In genomic region chrX:162759251-162760114, GRCm38 (mm10) we compare ENCODE assay signal across 8 mouse cellular contexts. TPM values are rescaled to one million over a fixed set of nuclear protein-coding genes. Genes with fewer than 3 reads are reported as not detected.
DNase-seq lines count a peak whose midpoint lies in the region; ATAC-seq and TF ChIP-seq lines count a peak whose summit lies in the region.

No protein-coding gene starts in this region.

- no peak for ATAC-seq in Patski
- ATAC-seq in forebrain, embryonic 11.5 days (replicated peaks; ENCODE audit: low FRiP score), result peak; percentile 10; the same call in 1 of the 2 replicates
- ATAC-seq in hindbrain, embryonic 13.5 days (ENCODE audit: low FRiP score), result peak; percentile 67; the same call in 1 of the 2 replicates

- POLR2A ChIA-PET in Patski (lab: Charles Lee), result interaction anchor here (0.9 to 1.9 kb wide), 2 partner anchors 9 to 12 kb away, joined by 3 to 5 read pairs; no protein-coding TSS in a partner anchor

- no peaks in the 10 kb centered on the region for H3K36me3 ChIP-seq in forebrain, embryonic 11.5 days (ENCODE audit: control insufficient read depth, insufficient read depth, low read length)
- no peaks in the 10 kb centered on the region for H3K36me3 ChIP-seq in hindbrain, embryonic 13.5 days

- no peaks in the 10 kb centered on the region for H3K9me3 ChIP-seq in forebrain, embryonic 11.5 days (ENCODE audit: control insufficient read depth, low read length)
- H3K9me3 ChIP-seq in hindbrain, embryonic 13.5 days, result no peaks in the 10 kb centered on the region

- peak overlapping the region; percentile 78 for H3K27ac ChIP-seq in forebrain, embryonic 11.5 days (ENCODE audit: low read depth, low read length)
- H3K27ac ChIP-seq in hindbrain, embryonic 13.5 days, result peak overlapping the region; percentile 92

- H3K4me3 ChIP-seq in forebrain, embryonic 11.5 days (ENCODE audit: low read depth, low read length), result peak overlapping the region; percentile 49
- peak overlapping the region; percentile 60 for H3K4me3 ChIP-seq in hindbrain, embryonic 13.5 days

- CTCF ChIA-PET in Patski (lab: Charles Lee), result no interaction called here

- 23% methylated on average over 30 of the region's 32 CpGs for WGBS in forebrain, embryonic 11.5 days
- WGBS in hindbrain, embryonic 13.5 days, result 22% methylated on average over 25 of the region's 32 CpGs

- in situ Hi-C loops in Patski (cut with MboI; ENCODE audit: low pct_unique_long_range_greater_than_20kb), result loop anchor here (5.0 kb wide), 1 partner anchor 37 kb away; no protein-coding TSS in a partner anchor

- intact Hi-C loops in gastrocnemius, postnatal 14 days (cut with DNase I; ENCODE audit: low total_unique reads), result no loop called here

- no peaks in the 10 kb centered on the region for H3K4me1 ChIP-seq in forebrain, embryonic 11.5 days (replicated peaks; ENCODE audit: control insufficient read depth, insufficient read depth, low read length)
- H3K4me1 ChIP-seq in hindbrain, embryonic 13.5 days (replicated peaks), result peaks cover 9% of the 10 kb centered on the region

- TF ChIP-seq CTCF in Patski (IDR thresholded peaks at IDR 0.05), result no peak

- H3K27me3 ChIP-seq in Patski, result no peaks in the 10 kb centered on the region
- no peaks in the 10 kb centered on the region for H3K27me3 ChIP-seq in forebrain, embryonic 11.5 days (ENCODE audit: control insufficient read depth, insufficient read depth, low read length)
- no peaks in the 10 kb centered on the region for H3K27me3 ChIP-seq in hindbrain, embryonic 13.5 days

- DNase-seq in CD4-positive, CD25-positive, alpha-beta regulatory T cell, adult 2 months (ENCODE audit: low read depth, low spot score), result peak; percentile 54
- peak; percentile 13 for DNase-seq in Patski (ENCODE audit: low read depth, low spot score)
- DNase-seq in forebrain, embryonic 11.5 days (ENCODE audit: low spot score), result peak; percentile 54
- DNase-seq in left cerebral cortex, adult 18-20 months (ENCODE audit: low spot score in 2 of 2), result peak; percentile 66 to 69
- DNase-seq in lung, postnatal 36 days, result peak; percentile 16
- DNase-seq in spleen, postnatal 4 days (ENCODE audit: low spot score in 2 of 2), result peak; percentile 19 to 66
- DNase-seq in gastrocnemius, postnatal 14 days, result no peak

- peak overlapping the region; percentile 44 for H3K4me2 ChIP-seq in forebrain, embryonic 11.5 days (ENCODE audit: low read depth, low read length, severe bottlenecking)
- H3K4me2 ChIP-seq in hindbrain, embryonic 13.5 days, result peak overlapping the region; percentile 51

- H3K9ac ChIP-seq in forebrain, embryonic 11.5 days (ENCODE audit: low read length), result peak overlapping the region; percentile 43
- H3K9ac ChIP-seq in hindbrain, embryonic 13.5 days, result peak overlapping the region; percentile 66

RNA-seq across cellular contexts. Expression of gene Rbbp7, which starts 0.7 kb away (rescaled TPM):
- 307 TPM for polyA plus RNA-seq in Patski (2021)
- polyA plus RNA-seq in forebrain, embryonic 11.5 days (2014; fragmentation: Nextera tagmentation; extraction: Ambion mirVana), result 366 and 367 TPM in 2 replicates
- 217 and 218 TPM in 2 replicates for polyA plus RNA-seq in hindbrain, embryonic 13.5 days (2015; fragmentation: Nextera tagmentation; extraction: Ambion mirVana)
- total RNA-seq in left cerebral cortex, adult 18-20 months (2021), result 100 to 1,000 TPM; 143 to 155 TPM
- 100 to 1,000 TPM; 112 to 125 TPM for total RNA-seq in gastrocnemius, postnatal 14 days (2021)
